Mouse (Mus musculus) cortical plate, adult 2 months (tissue): ENCODE data around the gene Slc45a1.

Experiments
- CTCF ChIP-seq: fragments of 200-500 bp; IDR thresholded peaks from 2 replicates; pipeline ENCODE4 v1.5.1; 2011; ENCODE audit warnings: mild to moderate bottlenecking, control low read depth, low read length; ENCODE audit not compliant: insufficient read depth; ENCODE audit errors: extremely low read depth
- POLR2A ChIP-seq: fragments of 200-500 bp; IDR thresholded peaks from 2 replicates; pipeline ENCODE4 v1.6.1; 2011; ENCODE audit warnings: mild to moderate bottlenecking, low read length, control low read depth; ENCODE audit not compliant: insufficient read depth; ENCODE audit errors: extremely low read depth

GRCm38 (mm10) chr4:150582966-150583776 is 68.8 kb downstream of the Slc45a1 start:
- peak; percentile 41; the same call in 1 of the 2 replicates for TF ChIP-seq POLR2A
- no peak for TF ChIP-seq CTCF
